Mouse (Mus musculus): Measurements from ENCODE around the gene Plcl2. TPM values are rescaled to one million over a fixed set of nuclear protein-coding genes. Genes with fewer than 3 reads are reported as not detected.
"Not testable (repeated sequence)": the region's sequence is repeated elsewhere in the genome, so short reads cannot be mapped to it uniquely, and the experiment has no call there.

Gene Plcl2
- polyA plus RNA-seq, 1 experiment from 2014 or later = 7.3 TPM

DNA sequence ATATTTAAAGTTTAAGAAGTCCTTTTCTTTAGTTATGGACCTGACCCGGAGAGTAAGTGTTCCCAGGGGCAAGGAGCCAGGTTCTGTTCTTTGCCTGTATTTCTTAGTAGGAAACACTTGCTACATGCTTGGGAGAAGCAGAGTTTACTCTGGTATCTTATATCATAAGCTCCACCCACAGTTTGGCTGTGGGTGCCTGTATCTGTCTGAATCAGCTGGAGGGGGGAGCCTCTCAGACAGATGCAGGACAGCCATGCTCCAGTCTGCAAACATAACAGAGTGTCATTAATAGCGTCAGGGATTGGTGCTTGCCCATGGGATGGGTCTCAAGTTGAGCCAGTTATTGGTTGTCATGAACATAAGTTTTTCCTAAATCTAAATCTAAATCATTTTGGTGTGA lies 42.9 kb downstream of the Plcl2 start:
- Histone ChIP-seq H3K9me3 (replicated peaks; ENCODE audit: control insufficient read depth, low read length) (no peaks in the 10 kb centered on the region), H3K4me3 (ENCODE audit: low read depth, low read length) (no peak overlapping the region), H3K27me3 (ENCODE audit: control insufficient read depth, insufficient read depth, low read length) (no peaks in the 10 kb centered on the region), H3K9ac (replicated peaks; ENCODE audit: low read length) (no peak overlapping the region), H3K4me2 (ENCODE audit: low read depth, low read length) (no peak overlapping the region), H3K36me3 (replicated peaks; ENCODE audit: control insufficient read depth, insufficient read depth, low read depth, low read length) (no peaks in the 10 kb centered on the region), H3K27ac (replicated peaks; ENCODE audit: low read depth, low read length) (no peak overlapping the region), H3K4me1 (ENCODE audit: control insufficient read depth, insufficient read depth, low read length) (no peaks in the 10 kb centered on the region)
- ATAC-seq (replicated peaks; ENCODE audit: insufficient number of reproducible peaks, low FRiP score, low TSS enrichment, low read depth) = no peak
- 93% methylated on average over 2 of the region's 2 CpGs for WGBS
- no peak for DNase-seq (ENCODE audit: low spot score)

DNA sequence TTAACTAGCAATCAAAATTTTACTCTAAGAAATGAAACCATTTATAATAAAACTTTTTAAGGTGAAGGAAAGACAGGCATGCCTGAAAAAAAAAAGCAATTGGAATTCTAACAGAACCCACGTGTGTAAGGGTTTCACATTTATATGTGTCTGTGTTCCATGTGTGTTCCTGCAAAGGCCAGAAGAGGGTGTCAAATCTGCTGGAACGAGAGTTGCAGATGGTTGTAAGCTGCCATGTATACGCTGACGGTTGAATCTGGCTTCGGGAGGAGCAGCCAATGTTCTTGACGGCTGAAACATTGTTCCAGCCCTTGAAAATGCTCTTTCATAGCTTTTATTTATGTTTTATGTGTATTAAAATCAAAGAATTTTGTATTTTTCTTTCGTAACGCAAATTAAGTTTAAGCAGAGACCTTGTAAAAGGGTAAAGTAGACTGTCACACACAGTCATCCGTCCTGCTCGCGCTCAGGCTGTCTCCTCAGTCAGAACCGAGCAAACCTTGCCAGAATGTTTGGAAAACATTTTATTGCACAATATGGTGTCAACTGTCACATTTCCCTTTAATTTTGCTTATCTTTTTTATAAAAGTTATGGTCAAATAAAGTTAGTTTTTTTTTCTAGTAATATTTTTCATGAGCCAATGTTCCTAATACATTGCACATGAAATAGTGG lies 48.5 kb downstream of the Plcl2 start:
- DNase-seq (ENCODE audit: low spot score) (no peak), ATAC-seq (replicated peaks; ENCODE audit: insufficient number of reproducible peaks, low FRiP score, low TSS enrichment, low read depth) (no peak)
- Histone ChIP-seq H3K4me2 (ENCODE audit: low read depth, low read length) (no peak overlapping the region), H3K36me3 (replicated peaks; ENCODE audit: control insufficient read depth, insufficient read depth, low read depth, low read length) (no peaks in the 10 kb centered on the region), H3K9ac (replicated peaks; ENCODE audit: low read length) (no peak overlapping the region), H3K27me3 (ENCODE audit: control insufficient read depth, insufficient read depth, low read length) (no peaks in the 10 kb centered on the region), H3K9me3 (replicated peaks; ENCODE audit: control insufficient read depth, low read length) (no peaks in the 10 kb centered on the region), H3K27ac (replicated peaks; ENCODE audit: low read depth, low read length) (no peak overlapping the region), H3K4me3 (ENCODE audit: low read depth, low read length) (no peak overlapping the region), H3K4me1 (ENCODE audit: control insufficient read depth, insufficient read depth, low read length) (no peaks in the 10 kb centered on the region)
- WGBS = 80% methylated on average over 12 of the region's 12 CpGs

DNA sequence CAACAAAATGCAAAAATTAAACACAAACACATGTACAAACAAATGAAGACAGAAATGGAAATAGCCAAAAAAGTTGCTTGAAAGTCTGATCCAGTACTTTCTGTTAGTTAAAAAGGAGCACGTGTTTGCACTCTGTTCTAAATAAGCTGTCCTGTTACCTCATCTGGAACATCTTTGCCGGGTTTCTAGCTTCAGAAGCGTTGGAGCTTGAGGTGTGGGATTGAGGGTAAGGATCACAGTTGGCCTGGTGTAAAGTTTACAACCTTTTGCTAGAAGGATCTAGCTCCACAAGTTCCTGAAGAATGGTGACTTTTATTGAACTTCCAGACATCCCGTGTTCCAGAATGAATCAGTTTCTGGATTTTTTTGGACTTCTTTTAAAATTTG lies 49.0 kb downstream of the Plcl2 start:
- H3K27me3 ChIP-seq (ENCODE audit: control insufficient read depth, insufficient read depth, low read length) = no peaks in the 10 kb centered on the region
- no peak overlapping the region for H3K9ac ChIP-seq (replicated peaks; ENCODE audit: low read length)
- WGBS = 75% methylated on average over 4 of the region's 4 CpGs
- H3K4me2 ChIP-seq (ENCODE audit: low read depth, low read length) = no peak overlapping the region
- no peaks in the 10 kb centered on the region for H3K4me1 ChIP-seq (ENCODE audit: control insufficient read depth, insufficient read depth, low read length)
- no peak overlapping the region for H3K27ac ChIP-seq (replicated peaks; ENCODE audit: low read depth, low read length)
- H3K36me3 ChIP-seq (replicated peaks; ENCODE audit: control insufficient read depth, insufficient read depth, low read depth, low read length) = no peaks in the 10 kb centered on the region
- no peak overlapping the region for H3K4me3 ChIP-seq (ENCODE audit: low read depth, low read length)
- DNase-seq (ENCODE audit: low spot score) (no peak), ATAC-seq (replicated peaks; ENCODE audit: insufficient number of reproducible peaks, low FRiP score, low TSS enrichment, low read depth) (no peak)
- H3K9me3 ChIP-seq (replicated peaks; ENCODE audit: control insufficient read depth, low read length) = no peaks in the 10 kb centered on the region

DNA sequence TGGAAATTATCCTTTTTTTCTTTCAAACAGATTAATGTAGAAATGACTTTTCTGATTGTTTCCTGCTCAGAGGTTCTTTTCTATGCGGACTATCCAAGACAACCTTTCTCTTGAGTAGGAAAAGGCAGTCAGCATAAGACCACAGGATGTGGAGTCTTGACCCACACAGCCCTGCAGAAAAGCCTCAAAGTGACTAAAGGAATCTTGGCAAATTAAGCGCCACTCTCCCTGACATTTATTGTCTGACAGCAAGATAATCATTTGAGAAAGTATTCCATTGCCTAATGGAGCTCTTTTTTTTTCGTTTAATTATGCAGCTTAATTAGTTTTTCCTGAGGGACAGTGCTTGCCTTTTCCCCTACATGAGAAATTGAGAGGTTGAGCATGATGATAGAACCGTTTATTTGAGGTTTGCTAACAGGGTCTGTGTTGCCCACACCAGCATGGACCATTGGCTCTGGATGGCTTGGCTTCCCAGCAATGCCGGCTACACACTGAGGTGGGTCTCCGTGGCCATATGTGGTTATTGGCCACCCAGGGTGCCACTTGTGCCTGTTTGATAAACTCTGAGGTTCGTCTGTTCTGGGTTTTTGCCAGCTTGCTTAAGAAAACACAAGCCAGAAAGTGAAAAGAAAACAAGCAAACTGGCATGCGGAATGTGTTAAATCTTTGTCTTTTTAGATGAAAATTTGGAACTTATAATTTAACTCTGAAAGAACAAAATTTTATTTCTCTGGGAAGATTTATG lies 56.3 kb downstream of the Plcl2 start:
- no peak for ATAC-seq (replicated peaks; ENCODE audit: insufficient number of reproducible peaks, low FRiP score, low TSS enrichment, low read depth)
- Histone ChIP-seq H3K4me1 (ENCODE audit: control insufficient read depth, insufficient read depth, low read length) (no peaks in the 10 kb centered on the region), H3K4me2 (ENCODE audit: low read depth, low read length) (no peak overlapping the region), H3K27ac (replicated peaks; ENCODE audit: low read depth, low read length) (no peak overlapping the region), H3K27me3 (ENCODE audit: control insufficient read depth, insufficient read depth, low read length) (no peaks in the 10 kb centered on the region), H3K4me3 (ENCODE audit: low read depth, low read length) (no peak overlapping the region), H3K36me3 (replicated peaks; ENCODE audit: control insufficient read depth, insufficient read depth, low read depth, low read length) (no peaks in the 10 kb centered on the region), H3K9me3 (replicated peaks; ENCODE audit: control insufficient read depth, low read length) (no peaks in the 10 kb centered on the region), H3K9ac (replicated peaks; ENCODE audit: low read length) (no peak overlapping the region)
- no peak for DNase-seq (ENCODE audit: low spot score)
- WGBS = 45% methylated on average over 8 of the region's 8 CpGs

DNA sequence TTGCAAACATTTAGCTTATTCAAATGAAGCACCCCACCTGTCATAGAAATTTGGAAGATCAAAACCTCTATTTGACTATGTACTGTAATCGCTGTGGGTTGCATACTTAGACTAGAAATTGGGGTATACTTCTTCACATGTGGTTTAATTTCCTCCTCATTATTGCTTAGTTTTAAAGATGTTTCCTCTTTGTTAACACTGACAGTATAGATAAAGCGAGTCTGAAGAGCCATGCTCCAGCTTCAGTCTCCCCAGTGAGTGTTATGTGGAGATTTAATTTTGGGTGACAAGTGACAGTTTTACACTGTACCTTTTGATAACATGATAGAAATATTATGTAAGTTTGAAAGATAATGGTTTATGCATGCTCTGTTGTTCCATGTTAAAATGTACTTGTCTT lies 59.6 kb downstream of the Plcl2 start:
- WGBS = 90% methylated on average over 2 of the region's 2 CpGs
- ATAC-seq (replicated peaks; ENCODE audit: insufficient number of reproducible peaks, low FRiP score, low TSS enrichment, low read depth) (no peak), DNase-seq (ENCODE audit: low spot score) (no peak)

DNA sequence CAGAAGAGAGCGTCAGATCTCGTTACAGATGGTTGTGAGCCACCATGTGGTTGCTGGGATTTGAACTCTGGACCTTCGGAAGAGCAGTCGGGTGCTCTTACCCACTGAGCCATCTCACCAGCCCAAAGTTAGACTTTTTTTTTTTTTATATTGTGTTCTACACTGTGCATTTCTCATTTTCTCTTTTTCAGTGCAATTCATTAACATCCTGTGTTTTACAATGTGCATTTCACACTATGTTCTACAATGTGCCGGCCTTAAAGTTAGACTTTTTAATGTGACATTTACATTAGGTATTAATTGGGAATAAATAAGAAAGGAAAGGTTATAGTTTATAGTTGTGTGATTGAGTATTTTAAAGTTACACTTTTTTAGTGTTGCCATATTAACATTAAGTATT lies 61.0 kb downstream of the Plcl2 start:
- 96% methylated on average over 5 of the region's 5 CpGs for whole genome bisulfite sequencing
- H3K9me3 ChIP-seq (replicated peaks; ENCODE audit: control insufficient read depth, low read length); H3K4me2 ChIP-seq (ENCODE audit: low read depth, low read length); H3K36me3 ChIP-seq (replicated peaks; ENCODE audit: control insufficient read depth, insufficient read depth, low read depth, low read length); H3K27me3 ChIP-seq (ENCODE audit: control insufficient read depth, insufficient read depth, low read length); ATAC-seq (replicated peaks; ENCODE audit: insufficient number of reproducible peaks, low FRiP score, low TSS enrichment, low read depth); H3K4me1 ChIP-seq (ENCODE audit: control insufficient read depth, insufficient read depth, low read length); DNase-seq (ENCODE audit: low spot score); H3K4me3 ChIP-seq (ENCODE audit: low read depth, low read length); H3K27ac ChIP-seq (replicated peaks; ENCODE audit: low read depth, low read length); H3K9ac ChIP-seq (replicated peaks; ENCODE audit: low read length): not testable (repeated sequence)

More for the DNA sequence above, 59.6 kb downstream of the Plcl2 start:
- Histone ChIP-seq H3K27ac (replicated peaks; ENCODE audit: low read depth, low read length) (no peak overlapping the region), H3K9me3 (replicated peaks; ENCODE audit: control insufficient read depth, low read length) (no peaks in the 10 kb centered on the region), H3K9ac (replicated peaks; ENCODE audit: low read length) (no peak overlapping the region), H3K27me3 (ENCODE audit: control insufficient read depth, insufficient read depth, low read length) (no peaks in the 10 kb centered on the region), H3K4me1 (ENCODE audit: control insufficient read depth, insufficient read depth, low read length) (no peaks in the 10 kb centered on the region), H3K4me3 (ENCODE audit: low read depth, low read length) (no peak overlapping the region), H3K4me2 (ENCODE audit: low read depth, low read length) (no peak overlapping the region), H3K36me3 (replicated peaks; ENCODE audit: control insufficient read depth, insufficient read depth, low read depth, low read length) (no peaks in the 10 kb centered on the region)

DNA sequence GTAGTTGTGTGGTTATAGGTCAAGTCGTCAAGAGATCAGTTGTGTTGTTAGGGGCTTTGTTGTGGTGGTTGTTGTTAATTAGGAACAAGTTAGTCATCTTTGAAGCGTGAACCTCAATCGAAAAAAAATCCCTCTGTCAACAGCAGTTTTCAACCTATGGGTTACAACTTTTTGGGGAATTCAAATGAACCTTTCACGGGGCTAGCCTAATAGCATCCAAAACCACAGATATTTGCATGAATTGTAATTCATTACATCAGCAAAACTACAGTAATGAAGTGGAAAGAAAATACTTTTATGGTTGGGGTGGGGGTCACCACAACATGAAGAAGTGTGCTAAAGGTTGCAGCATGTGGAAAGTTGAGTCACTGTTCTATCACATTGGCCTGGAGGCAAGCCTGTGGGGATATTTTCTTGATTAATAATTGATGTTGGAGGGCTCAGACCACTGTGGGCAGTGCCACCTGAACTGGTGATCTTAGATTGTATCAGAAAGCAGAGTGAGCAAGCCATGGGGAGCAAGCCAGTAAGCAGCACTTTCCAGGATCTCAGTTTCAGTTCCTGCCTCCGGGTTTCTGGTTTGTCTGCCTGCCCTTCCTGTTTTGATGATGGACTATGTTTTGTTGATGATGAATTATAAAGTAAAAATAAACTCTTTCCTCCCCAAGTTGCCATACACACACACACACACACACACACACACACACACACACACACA lies 61.6 kb downstream of the Plcl2 start:
- H3K4me3 ChIP-seq (ENCODE audit: low read depth, low read length) = no peak overlapping the region
- H3K4me2 ChIP-seq (ENCODE audit: low read depth, low read length) = no peak overlapping the region
- no peak overlapping the region for H3K9ac ChIP-seq (replicated peaks; ENCODE audit: low read length)
- no peak for DNase-seq (ENCODE audit: low spot score)
- no peaks in the 10 kb centered on the region for H3K4me1 ChIP-seq (ENCODE audit: control insufficient read depth, insufficient read depth, low read length)
- no peaks in the 10 kb centered on the region for H3K27me3 ChIP-seq (ENCODE audit: control insufficient read depth, insufficient read depth, low read length)
- ATAC-seq (replicated peaks; ENCODE audit: insufficient number of reproducible peaks, low FRiP score, low TSS enrichment, low read depth) = no peak
- H3K9me3 ChIP-seq (replicated peaks; ENCODE audit: control insufficient read depth, low read length) = no peaks in the 10 kb centered on the region
- 82% methylated on average over 5 of the region's 5 CpGs for WGBS
- no peak overlapping the region for H3K27ac ChIP-seq (replicated peaks; ENCODE audit: low read depth, low read length)
- H3K36me3 ChIP-seq (replicated peaks; ENCODE audit: control insufficient read depth, insufficient read depth, low read depth, low read length) = no peaks in the 10 kb centered on the region

DNA sequence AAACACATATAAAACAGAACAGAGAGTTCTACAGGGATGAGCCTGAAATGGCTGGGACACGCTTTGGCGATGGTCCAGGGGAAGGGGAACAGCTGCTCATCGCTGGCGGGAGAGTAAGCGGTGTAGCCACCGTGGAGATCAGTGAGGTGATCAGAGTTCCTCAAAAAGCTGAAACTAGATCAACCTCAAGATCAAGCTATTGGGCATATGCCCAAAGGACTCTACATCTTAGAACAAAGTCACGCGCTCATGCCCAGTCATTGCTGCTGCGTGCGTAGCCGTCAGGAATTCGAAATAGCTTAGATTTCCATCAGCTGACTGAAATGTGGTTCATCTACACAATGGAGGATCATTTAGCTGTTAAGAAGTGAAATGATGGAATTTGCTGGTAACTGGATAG lies 65.0 kb downstream of the Plcl2 start:
- no peak for ATAC-seq (replicated peaks; ENCODE audit: insufficient number of reproducible peaks, low FRiP score, low TSS enrichment, low read depth)
- no peak overlapping the region for H3K9ac ChIP-seq (replicated peaks; ENCODE audit: low read length)
- H3K27me3 ChIP-seq (ENCODE audit: control insufficient read depth, insufficient read depth, low read length) = no peaks in the 10 kb centered on the region
- no peaks in the 10 kb centered on the region for H3K9me3 ChIP-seq (replicated peaks; ENCODE audit: control insufficient read depth, low read length)
- no peaks in the 10 kb centered on the region for H3K4me1 ChIP-seq (ENCODE audit: control insufficient read depth, insufficient read depth, low read length)
- WGBS = 93% methylated on average over 12 of the region's 12 CpGs
- H3K4me2 ChIP-seq (ENCODE audit: low read depth, low read length) = no peak overlapping the region
- no peak for DNase-seq (ENCODE audit: low spot score)
- no peaks in the 10 kb centered on the region for H3K36me3 ChIP-seq (replicated peaks; ENCODE audit: control insufficient read depth, insufficient read depth, low read depth, low read length)
- H3K27ac ChIP-seq (replicated peaks; ENCODE audit: low read depth, low read length) = no peak overlapping the region
- H3K4me3 ChIP-seq (ENCODE audit: low read depth, low read length) = no peak overlapping the region

Data from embryonic facial prominence, embryonic 11.5 days (tissue).